9 mouse cellular contexts compared by ENCODE assay signal in the genomic region with DNA sequence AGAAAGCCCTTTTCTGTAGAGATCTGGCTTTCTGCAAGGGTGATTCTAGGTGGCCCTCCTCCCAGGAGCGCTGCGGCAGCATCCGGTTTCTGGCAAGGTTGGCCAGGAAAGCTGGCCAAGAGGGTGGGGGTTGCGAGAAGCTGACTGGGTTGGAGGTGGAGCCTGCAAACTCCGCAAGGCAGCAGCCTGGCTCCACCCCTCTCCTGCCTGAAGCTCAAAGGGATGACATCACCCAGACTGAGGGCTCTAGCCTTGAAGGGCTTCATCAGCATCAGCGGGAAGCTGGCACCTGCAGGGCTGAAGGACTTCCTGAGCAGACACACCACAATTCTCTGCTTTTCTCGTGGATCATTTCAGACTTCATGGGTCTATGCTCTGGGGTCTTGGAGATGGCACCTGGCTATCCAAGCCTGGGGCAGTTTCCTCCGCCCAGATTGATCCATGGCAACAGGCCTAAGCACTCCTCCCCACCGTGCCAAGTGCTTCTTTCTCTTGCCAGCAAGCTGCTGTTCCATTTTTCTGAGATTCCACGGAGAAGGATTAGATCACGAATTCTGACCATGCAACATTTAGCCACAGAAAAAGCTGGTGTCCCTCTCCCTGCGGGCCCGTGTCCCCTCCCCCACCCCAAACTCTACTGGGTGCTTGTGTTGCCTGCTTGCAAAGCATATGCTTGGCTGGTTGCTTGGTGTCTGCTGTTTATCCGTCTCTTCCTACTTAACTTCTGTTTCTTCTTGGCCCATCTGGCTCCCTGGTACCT. TPM values are rescaled to one million over a fixed set of nuclear protein-coding genes. Genes with fewer than 3 reads are reported as not detected.
DNase-seq lines count a peak whose midpoint lies in the region; ATAC-seq lines count a peak whose summit lies in the region.
"Had no signal": no experiment of that assay in that cellular context is flagged by ENCODE, and none has a peak within 500 bp of the region (broad histone marks: within the 10 kb centered on the region; RNA-seq: fewer than 3 reads in every experiment).

No protein-coding gene starts in this region.

- H3K9ac ChIP-seq in hindbrain, embryonic 13.5 days, result peak overlapping the region; percentile 53
- peak overlapping the region; percentile 19; the same call in 1 of the 2 replicates for H3K9ac ChIP-seq in lung, embryonic 15.5 days

- peaks cover 37% of the 10 kb centered on the region for H3K4me1 ChIP-seq in hindbrain, embryonic 13.5 days (replicated peaks)
- H3K4me1 ChIP-seq in lung, embryonic 15.5 days, result peaks cover 23% of the 10 kb centered on the region

- no peaks in the 10 kb centered on the region for H3K9me3 ChIP-seq in hindbrain, embryonic 13.5 days
- H3K9me3 ChIP-seq in lung, embryonic 15.5 days, result no peaks in the 10 kb centered on the region

- H3K36me3 ChIP-seq in hindbrain, embryonic 13.5 days, result no peaks in the 10 kb centered on the region
- H3K36me3 ChIP-seq in lung, embryonic 15.5 days, result no peaks in the 10 kb centered on the region

- H3K4me2 ChIP-seq in hindbrain, embryonic 13.5 days, result peak overlapping the region; percentile 57
- H3K4me2 ChIP-seq in lung, embryonic 15.5 days, result peak overlapping the region; percentile 67

- peak; percentile 93 for ATAC-seq in hindbrain, embryonic 13.5 days (ENCODE audit: low FRiP score)
- peak; percentile 96 for ATAC-seq in lung, embryonic 15.5 days (ENCODE audit: borderline replicate concordance, extremely low read depth, low FRiP score, low TSS enrichment)

- peak overlapping the region; percentile 22 for H3K4me3 ChIP-seq in hindbrain, embryonic 13.5 days
- peak overlapping the region; percentile 35 for H3K4me3 ChIP-seq in lung, embryonic 15.5 days
- H3K4me3 ChIP-seq: erythroblast, embryonic 14.5 days had no signal

- peak overlapping the region; percentile 77 for H3K27ac ChIP-seq in hindbrain, embryonic 13.5 days
- peak overlapping the region; percentile 93 for H3K27ac ChIP-seq in lung, embryonic 15.5 days

- H3K27me3 ChIP-seq in hindbrain, embryonic 13.5 days, result peaks cover 10% of the 10 kb centered on the region; the same call in 1 of the 2 replicates
- H3K27me3 ChIP-seq in lung, embryonic 15.5 days, result no peaks in the 10 kb centered on the region

- WGBS in hindbrain, embryonic 13.5 days, result 6% methylated on average over 14 of the region's 14 CpGs
- 8% methylated on average over 14 of the region's 14 CpGs for WGBS in lung, embryonic 15.5 days

- peak; percentile 88 for DNase-seq in R1 (ENCODE audit: low read depth, low spot score)
- DNase-seq in cerebellum, postnatal 4 days (ENCODE audit: low spot score in 2 of 2), result peak; percentile 55 to 75
- DNase-seq in gastrocnemius, adult 18-20 months (ENCODE audit: low spot score), result peak; percentile 90
- DNase-seq in layer of hippocampus, postnatal 10 days (ENCODE audit: low spot score in 2 of 2), result peak; percentile 67 to 76
- peak; percentile 88 for DNase-seq in ovary, adult 18-20 months (ENCODE audit: low spot score)
- DNase-seq in urinary bladder, adult 2 months (ENCODE audit: low spot score), result peak; percentile 59

RNA-seq across cellular contexts. Expression of a gene that starts 37.0 kb away (rescaled TPM):
- 1 to 10 TPM; 5.0 to 9.2 TPM for total RNA-seq in gastrocnemius, adult 18-20 months (2021)
- 72.6 and 80.1 TPM in 2 replicates for polyA plus RNA-seq in hindbrain, embryonic 13.5 days (2015; fragmentation: Nextera tagmentation; extraction: Ambion mirVana)
- 10 to 100 TPM; 24.3 to 26.5 TPM for total RNA-seq in layer of hippocampus, postnatal 10 days (2021)
- 63.6 and 64.8 TPM in 2 replicates for polyA plus RNA-seq in lung, embryonic 15.5 days (2015; fragmentation: Nextera tagmentation; extraction: Ambion mirVana)
- polyA plus RNA-seq in urinary bladder, adult 2 months (2012; rRNA removed), result 60.4 and 62.0 TPM in 2 replicates

Comparison
In these comparisons a context has a peak if more than half of its experiments do, and no peak if none do; other contexts are left out.
1. Peak in every context shown above with its lines: DNase-seq, ATAC-seq, H3K4me3 ChIP-seq and H3K27ac ChIP-seq.